Mouse (Mus musculus) spleen, adult 2 months (tissue): ENCODE data around the gene Sned1.

Source experiments
- CTCF ChIP-seq: fragments of 200-500 bp; IDR thresholded peaks from 2 replicates; pipeline ENCODE4 v1.5.1; 2011; ENCODE audit warnings: mild to moderate bottlenecking, inconsistent platforms; ENCODE audit not compliant: insufficient read depth, insufficient read length, insufficient replicate concordance; ENCODE audit errors: extremely low read depth
- POLR2A ChIP-seq: fragments of 200-500 bp; IDR thresholded peaks from 2 replicates; pipeline ENCODE4 v1.6.1; 2011; ENCODE audit warnings: low read depth, low read length, inconsistent platforms

- TF ChIP-seq CTCF (no peak), POLR2A (no peak)
Observed at GRCm38 (mm10) chr1:93211549-93212220, 24.0 kb upstream of the Sned1 start.
